Mouse (Mus musculus): ENCODE data around the gene Ankra2. TPM values are rescaled to one million over a fixed set of nuclear protein-coding genes. Genes with fewer than 3 reads are reported as not detected.

The Ankra2 gene
- total RNA-seq, 1 experiment: 7.7 TPM

DNA sequence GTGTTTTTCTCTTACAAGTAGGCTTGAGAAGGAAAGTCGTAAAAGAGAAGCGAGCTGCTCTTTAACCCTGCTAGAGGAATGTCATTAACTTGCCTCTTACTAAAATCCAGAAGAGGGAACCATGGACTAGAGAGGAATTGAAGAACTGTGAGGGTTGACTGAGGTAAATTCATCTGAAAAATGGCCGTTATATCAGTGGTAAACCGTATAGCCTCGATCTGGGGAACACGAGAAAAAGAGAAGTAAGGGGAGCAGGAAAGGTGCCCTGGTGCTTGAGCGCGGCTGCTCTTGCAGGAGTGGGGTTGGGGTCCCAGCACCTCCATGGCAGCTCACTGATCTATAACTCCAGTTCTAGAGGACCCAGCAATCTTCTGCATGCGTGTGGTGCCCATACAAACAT is 11.1 kb downstream of the Ankra2 start:
- Histone ChIP-seq H3K4me3 (ENCODE audit: insufficient read depth in 1 of 2, low read depth in 1 of 2, low read length in 2 of 2, poor library complexity in 1 of 2, severe bottlenecking in 1 of 2) (no peak overlapping the region), H3K27ac (ENCODE audit: insufficient read depth, low read depth, low read length, poor library complexity, severe bottlenecking) (no peak overlapping the region), H3K9me3 (ENCODE audit: control insufficient read depth, insufficient read depth, low read depth, low read length) (no peaks in the 10 kb centered on the region), H3K36me3 (ENCODE audit: control insufficient read depth, insufficient read depth, low read length, poor library complexity, severe bottlenecking) (peaks cover 14% of the 10 kb centered on the region), H3K9ac (ENCODE audit: insufficient read depth, low read depth, low read length, poor library complexity, severe bottlenecking) (no peak overlapping the region), H3K4me1 (ENCODE audit: control insufficient read depth in 2 of 2, insufficient read depth in 2 of 2, low read length in 2 of 2, poor library complexity in 1 of 2) (no peaks in the 10 kb centered on the region)
- no peak for TF ChIP-seq ZC3H11A (IDR thresholded peaks at IDR 0.05; ENCODE audit: borderline replicate concordance, low read depth, low read length)
- TF ChIP-seq ZNF384 (IDR thresholded peaks at IDR 0.05; ENCODE audit: low read depth, low read length): no peak
- TF ChIP-seq HCFC1 (IDR thresholded peaks at IDR 0.05; ENCODE audit: borderline replicate concordance, insufficient read depth, low read length): no peak
- TF ChIP-seq CHD2 (IDR thresholded peaks at IDR 0.05; ENCODE audit: low read depth, low read length): no peak
- no peak for TF ChIP-seq MAFK (IDR thresholded peaks at IDR 0.05; ENCODE audit: insufficient read depth, low read depth, low read length)
- DNase-seq (ENCODE audit: low read depth, low spot score): no peak
- in situ Hi-C loops (cut with MboI; ENCODE audit: low sequenced_read_pairs in 2 of 2, unreplicated experiment in 2 of 2): no loop called here

DNA sequence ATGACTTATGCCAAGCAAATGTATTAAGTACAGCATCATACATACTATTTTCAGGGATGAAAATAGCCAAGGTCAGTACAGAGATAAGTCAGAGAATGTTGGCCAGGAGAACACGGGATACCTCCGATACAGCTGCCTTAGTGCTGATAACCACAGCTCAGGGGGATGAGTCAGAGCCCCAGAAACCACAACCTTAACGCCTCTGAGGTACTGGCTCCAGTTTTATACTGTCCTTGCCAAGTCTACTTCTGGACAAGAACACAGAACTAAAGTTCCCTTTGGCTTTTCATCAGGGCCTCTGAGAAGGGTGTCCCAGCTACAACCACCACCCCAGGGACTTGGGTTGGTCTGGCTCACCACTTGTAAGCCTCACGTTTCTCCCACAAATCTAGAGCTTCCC is 12.8 kb downstream of the Ankra2 start:
- no peaks in the 10 kb centered on the region for H3K4me1 ChIP-seq (ENCODE audit: control insufficient read depth in 2 of 2, insufficient read depth in 2 of 2, low read length in 2 of 2, poor library complexity in 1 of 2)
- no peak overlapping the region for H3K9ac ChIP-seq (ENCODE audit: insufficient read depth, low read depth, low read length, poor library complexity, severe bottlenecking)
- TF ChIP-seq ZC3H11A (IDR thresholded peaks at IDR 0.05; ENCODE audit: borderline replicate concordance, low read depth, low read length) (no peak), HCFC1 (IDR thresholded peaks at IDR 0.05; ENCODE audit: borderline replicate concordance, insufficient read depth, low read length) (no peak), CHD2 (IDR thresholded peaks at IDR 0.05; ENCODE audit: low read depth, low read length) (no peak), ZNF384 (IDR thresholded peaks at IDR 0.05; ENCODE audit: low read depth, low read length) (no peak), MAFK (IDR thresholded peaks at IDR 0.05; ENCODE audit: insufficient read depth, low read depth, low read length) (no peak)
- H3K9me3 ChIP-seq (ENCODE audit: control insufficient read depth, insufficient read depth, low read depth, low read length): no peaks in the 10 kb centered on the region
- no peak overlapping the region for H3K4me3 ChIP-seq (ENCODE audit: insufficient read depth in 1 of 2, low read depth in 1 of 2, low read length in 2 of 2, poor library complexity in 1 of 2, severe bottlenecking in 1 of 2)
- in situ Hi-C loops (cut with MboI; ENCODE audit: low sequenced_read_pairs in 2 of 2, unreplicated experiment in 2 of 2): no loop called here
- no peak overlapping the region for H3K27ac ChIP-seq (ENCODE audit: insufficient read depth, low read depth, low read length, poor library complexity, severe bottlenecking)
- no peak for DNase-seq (ENCODE audit: low read depth, low spot score)
- H3K36me3 ChIP-seq (ENCODE audit: control insufficient read depth, insufficient read depth, low read length, poor library complexity, severe bottlenecking): peaks cover 14% of the 10 kb centered on the region

DNA sequence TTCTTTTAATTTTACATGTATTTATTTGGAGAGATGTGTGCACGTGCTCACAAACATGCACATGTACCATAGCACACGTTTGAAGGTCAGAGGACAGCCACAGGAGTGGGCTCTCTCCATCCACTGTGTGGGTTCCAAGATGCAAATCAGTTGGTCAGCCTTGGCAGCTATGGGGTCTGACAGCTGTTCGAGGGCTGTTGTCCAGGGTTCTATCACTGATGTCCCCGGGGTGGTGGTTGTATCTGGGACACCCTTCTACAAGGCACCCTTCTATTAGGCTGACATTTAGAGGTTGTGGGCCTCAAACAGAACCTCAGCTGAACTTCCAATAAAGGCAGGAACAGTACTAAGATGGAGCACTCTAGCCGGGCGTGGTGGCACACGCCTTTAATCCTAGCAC is 13.4 kb downstream of the Ankra2 start:
- Histone ChIP-seq H3K9ac (ENCODE audit: insufficient read depth, low read depth, low read length, poor library complexity, severe bottlenecking) (no peak overlapping the region), H3K9me3 (ENCODE audit: control insufficient read depth, insufficient read depth, low read depth, low read length) (no peaks in the 10 kb centered on the region), H3K4me1 (ENCODE audit: control insufficient read depth in 2 of 2, insufficient read depth in 2 of 2, low read length in 2 of 2, poor library complexity in 1 of 2) (no peaks in the 10 kb centered on the region), H3K4me3 (ENCODE audit: insufficient read depth in 1 of 2, low read depth in 1 of 2, low read length in 2 of 2, poor library complexity in 1 of 2, severe bottlenecking in 1 of 2) (no peak overlapping the region), H3K27ac (ENCODE audit: insufficient read depth, low read depth, low read length, poor library complexity, severe bottlenecking) (no peak overlapping the region), H3K36me3 (ENCODE audit: control insufficient read depth, insufficient read depth, low read length, poor library complexity, severe bottlenecking) (peaks cover 9% of the 10 kb centered on the region)
- no peak for TF ChIP-seq CHD2 (IDR thresholded peaks at IDR 0.05; ENCODE audit: low read depth, low read length)
- TF ChIP-seq HCFC1 (IDR thresholded peaks at IDR 0.05; ENCODE audit: borderline replicate concordance, insufficient read depth, low read length): no peak
- no peak for TF ChIP-seq ZNF384 (IDR thresholded peaks at IDR 0.05; ENCODE audit: low read depth, low read length)
- no peak for TF ChIP-seq MAFK (IDR thresholded peaks at IDR 0.05; ENCODE audit: insufficient read depth, low read depth, low read length)
- no peak for TF ChIP-seq ZC3H11A (IDR thresholded peaks at IDR 0.05; ENCODE audit: borderline replicate concordance, low read depth, low read length)
- in situ Hi-C loops (cut with MboI; ENCODE audit: low sequenced_read_pairs in 2 of 2, unreplicated experiment in 2 of 2): no loop called here
- DNase-seq (ENCODE audit: low read depth, low spot score): no peak

DNA sequence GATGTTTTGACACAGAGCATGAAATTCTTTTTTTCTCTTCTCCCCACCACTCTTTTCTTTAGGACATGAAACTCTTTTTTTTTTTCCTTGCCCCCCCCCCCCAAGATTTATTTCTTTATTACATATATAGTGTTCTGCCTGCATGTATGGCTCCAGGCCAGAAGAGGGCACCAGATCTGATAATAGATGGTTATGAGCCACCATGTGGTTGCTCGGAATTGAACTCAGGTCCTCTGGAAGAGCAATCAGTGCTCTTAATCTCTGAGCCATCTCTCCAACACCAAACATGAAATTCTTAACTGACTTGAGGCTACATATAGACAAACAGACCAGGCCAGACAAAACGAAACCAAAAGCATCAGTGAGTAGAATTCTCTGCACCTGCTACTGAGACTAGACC is 14.6 kb downstream of the Ankra2 start:
- Histone ChIP-seq H3K36me3 (ENCODE audit: control insufficient read depth, insufficient read depth, low read length, poor library complexity, severe bottlenecking) (no peaks in the 10 kb centered on the region; the same call in 1 of the 2 replicates), H3K4me3 (ENCODE audit: insufficient read depth in 1 of 2, low read depth in 1 of 2, low read length in 2 of 2, poor library complexity in 1 of 2, severe bottlenecking in 1 of 2) (no peak overlapping the region), H3K9ac (ENCODE audit: insufficient read depth, low read depth, low read length, poor library complexity, severe bottlenecking) (no peak overlapping the region), H3K27ac (ENCODE audit: insufficient read depth, low read depth, low read length, poor library complexity, severe bottlenecking) (no peak overlapping the region), H3K9me3 (ENCODE audit: control insufficient read depth, insufficient read depth, low read depth, low read length) (no peaks in the 10 kb centered on the region), H3K4me1 (ENCODE audit: control insufficient read depth in 2 of 2, insufficient read depth in 2 of 2, low read length in 2 of 2, poor library complexity in 1 of 2) (no peaks in the 10 kb centered on the region)
- no peak for DNase-seq (ENCODE audit: low read depth, low spot score)
- TF ChIP-seq CHD2 (IDR thresholded peaks at IDR 0.05; ENCODE audit: low read depth, low read length) (no peak), HCFC1 (IDR thresholded peaks at IDR 0.05; ENCODE audit: borderline replicate concordance, insufficient read depth, low read length) (no peak), MAFK (IDR thresholded peaks at IDR 0.05; ENCODE audit: insufficient read depth, low read depth, low read length) (no peak), ZNF384 (IDR thresholded peaks at IDR 0.05; ENCODE audit: low read depth, low read length) (no peak)
- in situ Hi-C loops (cut with MboI; ENCODE audit: low sequenced_read_pairs in 2 of 2, unreplicated experiment in 2 of 2): no loop called here

DNA sequence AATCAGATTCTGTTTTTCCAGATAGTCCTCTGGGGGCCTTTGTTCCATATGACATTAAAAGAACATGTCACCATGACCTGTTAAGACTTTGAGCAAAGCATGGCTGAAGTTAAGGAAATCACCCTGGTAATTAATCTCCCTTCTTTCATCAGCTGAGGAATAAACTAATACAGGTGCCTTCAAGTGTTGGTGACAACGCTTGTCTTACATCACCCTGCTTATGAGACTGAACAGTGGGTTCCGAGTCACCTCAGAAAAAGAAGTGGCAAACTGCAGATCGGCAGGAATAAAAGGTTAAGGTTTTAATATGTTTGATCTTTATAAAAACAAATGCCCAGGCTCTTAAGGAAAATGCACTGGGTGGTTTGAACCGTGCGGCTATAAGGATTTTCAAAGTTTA is 16.8 kb downstream of the Ankra2 start, which contains the start of gene Gm21976:
TSS of gene Gm21976 (plus strand) at position 202 of the 400 bp plus-strand sequence.
- no peak for DNase-seq (ENCODE audit: low read depth, low spot score)
- in situ Hi-C loops (cut with MboI; ENCODE audit: low sequenced_read_pairs in 2 of 2, unreplicated experiment in 2 of 2): no loop called here
- Histone ChIP-seq H3K4me1 (ENCODE audit: control insufficient read depth in 2 of 2, insufficient read depth in 2 of 2, low read length in 2 of 2, poor library complexity in 1 of 2) (no peaks in the 10 kb centered on the region), H3K9me3 (ENCODE audit: control insufficient read depth, insufficient read depth, low read depth, low read length) (no peaks in the 10 kb centered on the region), H3K9ac (ENCODE audit: insufficient read depth, low read depth, low read length, poor library complexity, severe bottlenecking) (no peak within 1 kb of the TSS), H3K4me3 (ENCODE audit: insufficient read depth in 1 of 2, low read depth in 1 of 2, low read length in 2 of 2, poor library complexity in 1 of 2, severe bottlenecking in 1 of 2) (no peak within 1 kb of the TSS), H3K27ac (ENCODE audit: insufficient read depth, low read depth, low read length, poor library complexity, severe bottlenecking) (no peak within 1 kb of the TSS), H3K36me3 (ENCODE audit: control insufficient read depth, insufficient read depth, low read length, poor library complexity, severe bottlenecking) (no peaks in the 10 kb centered on the region)
- no peak for TF ChIP-seq ZC3H11A (IDR thresholded peaks at IDR 0.05; ENCODE audit: borderline replicate concordance, low read depth, low read length)
- no peak for TF ChIP-seq ZNF384 (IDR thresholded peaks at IDR 0.05; ENCODE audit: low read depth, low read length)

All from ES-E14 (cell line).